Mouse (Mus musculus): ENCODE results near the gene Uap1.

The Uap1 gene

GRCm38 (mm10) chr1:170164053-170164614 is 10.6 kb downstream of the Uap1 start:
- DNase-seq, result no peak

DNA sequence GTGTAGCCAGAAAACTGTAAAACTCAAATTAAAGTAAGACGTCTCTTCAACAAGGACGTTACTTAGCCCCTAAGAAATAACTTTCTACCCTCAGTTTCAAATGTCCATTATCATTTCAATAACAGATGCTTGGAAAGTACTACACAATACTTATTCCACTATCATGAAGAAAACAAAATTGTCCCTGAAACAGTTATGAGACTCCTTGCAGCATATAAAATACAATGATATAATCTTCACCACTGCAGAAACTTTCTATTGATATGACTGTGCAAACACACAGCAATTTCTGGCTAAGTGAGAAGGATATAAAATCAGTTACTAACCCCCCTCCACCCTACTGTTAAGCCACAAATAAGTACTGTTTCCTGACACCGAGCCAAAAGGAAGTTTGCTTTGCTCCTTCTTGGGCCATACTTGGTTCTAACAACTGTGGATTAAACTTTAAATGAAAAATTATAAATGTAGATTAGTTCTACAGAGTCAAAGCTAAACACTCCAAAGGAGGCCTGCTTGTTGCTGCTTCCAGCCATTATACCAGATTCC is 11.3 kb downstream of the Uap1 start:
- DNase-seq, result no peak

GRCm38 (mm10) chr1:170161852-170162251 is 12.9 kb downstream of the Uap1 start:
- DNase-seq, result no peak

DNA sequence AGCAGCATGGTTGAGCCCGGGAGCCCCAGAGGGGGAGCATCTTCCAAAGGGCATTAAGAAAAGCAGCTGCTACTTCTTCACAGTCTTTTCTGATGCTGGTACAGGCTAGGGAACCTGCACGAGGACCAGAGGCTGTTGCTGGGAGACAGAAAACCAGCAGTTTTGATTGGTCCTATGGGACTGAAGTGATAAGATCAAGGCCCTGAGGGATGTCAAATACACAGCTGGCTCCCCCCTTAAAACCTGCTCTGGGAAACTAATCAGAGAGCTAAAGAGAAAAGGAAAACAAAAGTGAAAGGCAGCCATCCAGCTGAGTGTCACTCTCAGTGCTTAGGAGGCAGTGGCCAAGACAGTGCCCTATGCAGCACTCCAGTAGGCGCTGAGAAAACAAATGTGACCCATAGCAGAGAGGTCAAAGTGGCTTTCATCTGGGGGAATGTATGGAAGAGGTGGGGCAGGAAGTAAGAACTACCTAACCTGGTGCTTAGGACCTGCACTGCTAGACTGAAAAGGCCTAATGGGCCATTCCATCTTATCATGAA is 14.3 kb downstream of the Uap1 start:
- no peak for DNase-seq

GRCm38 (mm10) chr1:170159707-170160106 is 15.1 kb downstream of the Uap1 start:
- no peak for DNase-seq

- no peak for DNase-seq
Observed at GRCm38 (mm10) chr1:170155761-170156160, 19.0 kb downstream of the Uap1 start.

- no peak for DNase-seq
Observed at GRCm38 (mm10) chr1:170155298-170155697, 19.5 kb downstream of the Uap1 start.

GRCm38 (mm10) chr1:170153986-170154385 is 20.8 kb downstream of the Uap1 start:
- no peak for DNase-seq

DNA sequence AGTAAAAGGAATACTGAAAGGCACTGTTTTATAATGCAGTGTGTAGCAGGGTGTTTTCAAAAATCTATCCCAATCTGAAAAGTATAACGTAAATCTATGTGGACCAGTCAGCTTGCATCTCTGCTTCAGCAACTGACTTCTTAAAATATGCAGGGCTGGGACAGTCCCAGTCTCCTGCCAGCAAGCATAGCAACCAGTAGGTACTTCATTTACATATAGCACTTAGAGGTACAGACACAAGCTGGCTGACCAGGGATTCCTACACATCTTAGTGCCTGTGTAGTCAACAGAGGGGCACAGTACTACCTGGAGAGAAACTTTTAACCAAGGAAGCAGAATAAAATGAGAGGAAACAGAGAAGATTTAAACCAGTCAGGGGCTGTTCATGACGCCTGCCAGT is 22.2 kb downstream of the Uap1 start:
- DNase-seq, result no peak

DNA sequence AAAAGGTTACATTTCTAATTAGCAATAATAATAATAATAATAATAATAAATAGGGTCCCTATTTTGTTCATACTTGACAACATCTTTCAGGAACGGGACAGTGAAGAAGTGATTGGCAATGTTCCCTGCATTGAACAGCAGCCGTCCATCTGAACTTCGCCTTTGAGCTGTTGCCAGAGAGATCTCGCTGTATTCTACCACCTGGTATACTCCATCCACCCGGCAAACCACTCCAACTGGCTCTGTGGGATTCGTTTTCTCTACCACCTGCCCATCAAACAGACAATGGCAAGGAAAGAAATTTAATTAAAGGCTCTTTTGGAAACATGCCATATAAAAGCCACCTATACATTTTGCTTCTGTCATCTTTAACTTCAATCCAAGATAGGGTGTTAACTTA is 23.9 kb downstream of the Uap1 start:
- no peak for DNase-seq

GRCm38 (mm10) chr1:170149756-170150155 is 25.0 kb downstream of the Uap1 start:
- DNase-seq, result no peak

- DNase-seq, result no peak
Observed at GRCm38 (mm10) chr1:170148536-170148935, 26.2 kb downstream of the Uap1 start.

GRCm38 (mm10) chr1:170147651-170148448 is 26.9 kb downstream of the Uap1 start:
- peak; percentile 23 for DNase-seq

DNA sequence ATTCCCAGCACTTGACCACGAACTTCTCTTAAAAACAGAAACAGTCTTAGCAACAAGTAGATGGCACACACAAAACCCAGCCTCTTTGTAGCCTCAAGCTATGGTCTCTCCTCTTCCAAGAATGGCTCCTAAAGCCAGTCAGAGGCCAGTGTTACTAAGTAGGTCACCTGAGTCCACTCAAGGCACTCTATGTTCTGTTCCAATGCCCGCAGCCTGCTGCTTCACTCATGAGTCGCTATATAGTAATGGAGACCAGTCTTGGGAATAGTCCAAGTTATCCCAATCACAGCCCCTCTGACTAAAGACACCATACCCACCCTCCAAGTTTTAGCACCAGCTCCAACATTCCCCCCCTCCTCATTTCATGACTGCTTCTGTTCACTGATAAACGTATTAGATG is 29.2 kb downstream of the Uap1 start:
- no peak for DNase-seq

- no peak for DNase-seq
Observed at GRCm38 (mm10) chr1:170142256-170142871, 32.4 kb downstream of the Uap1 start.

DNA sequence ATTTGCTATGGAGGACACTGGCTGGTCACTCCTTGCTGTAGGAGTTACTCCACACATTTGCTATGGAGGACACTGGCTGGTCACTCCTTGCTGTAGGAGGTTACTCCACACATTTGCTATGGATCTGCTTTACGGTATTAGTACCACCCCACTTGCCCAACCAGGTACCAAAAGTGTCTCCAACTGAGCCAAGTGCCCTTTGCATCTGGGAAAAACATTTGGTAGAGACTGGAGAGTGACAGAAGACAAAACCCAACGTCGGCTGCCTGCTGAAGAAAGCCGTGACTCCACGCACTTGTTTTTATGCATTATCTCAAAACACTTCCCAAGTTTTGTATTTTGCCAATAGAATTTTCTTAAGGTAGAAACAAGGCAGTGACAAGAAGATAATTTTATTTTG is 33.1 kb downstream of the Uap1 start:
- DNase-seq, result no peak

DNA sequence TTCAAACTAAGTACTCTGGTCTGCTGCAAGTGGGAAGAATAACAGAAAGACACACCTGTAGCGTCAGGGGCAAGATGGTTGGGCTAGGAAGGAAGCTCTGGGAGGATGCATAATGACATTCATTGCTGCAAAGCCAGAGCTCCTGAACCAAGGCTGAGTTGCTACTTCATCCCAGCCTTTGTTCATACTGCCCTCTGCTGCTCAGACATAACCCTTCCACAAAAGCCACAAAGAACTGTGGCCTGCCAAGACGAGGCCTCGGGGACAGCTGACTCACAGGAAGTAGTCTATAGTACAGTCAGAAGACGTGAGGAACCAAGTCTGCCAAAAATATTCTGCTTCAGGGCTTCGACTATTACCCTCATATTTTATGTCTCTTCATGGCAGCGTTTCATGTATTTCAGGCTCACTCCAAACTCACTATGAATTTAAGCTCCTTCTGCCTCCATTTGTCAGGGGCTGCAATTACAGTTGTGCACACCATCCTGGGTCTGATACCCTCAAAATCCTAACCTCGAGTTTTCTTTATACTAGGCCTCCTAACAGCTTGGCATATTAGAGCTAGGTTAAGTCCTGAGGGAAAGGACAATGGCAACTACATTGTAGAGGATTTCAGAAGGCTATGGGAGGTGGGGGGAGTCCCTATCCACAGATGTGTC is 38.3 kb downstream of the Uap1 start:
- DNase-seq, result peak; percentile 58

GRCm38 (mm10) chr1:170134264-170134663 is 40.5 kb downstream of the Uap1 start:
- DNase-seq, result no peak

DNA sequence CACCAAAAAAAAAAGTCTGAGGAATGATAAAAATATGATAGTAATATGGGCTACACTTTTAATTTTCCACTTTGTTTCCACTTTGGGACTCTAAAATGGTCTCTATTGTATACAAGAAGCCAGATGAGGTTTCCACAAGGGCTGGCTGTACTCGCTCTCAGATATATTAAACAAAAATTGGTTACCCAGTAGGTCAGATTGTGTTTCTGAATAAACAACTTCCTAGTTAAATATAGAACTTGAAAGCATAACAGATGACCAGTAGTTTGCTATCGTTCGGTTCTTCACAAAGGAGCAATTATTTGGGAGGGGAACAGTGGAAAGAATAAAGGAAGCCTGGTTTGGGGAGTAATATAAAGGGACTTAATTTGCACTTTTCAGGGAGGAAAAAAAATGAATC is 43.8 kb downstream of the Uap1 start:
- DNase-seq, result no peak

- no peak for DNase-seq
Observed at GRCm38 (mm10) chr1:170124644-170125043, 50.1 kb downstream of the Uap1 start.

- DNase-seq, result no peak
Observed at GRCm38 (mm10) chr1:170113616-170114015, 61.1 kb downstream of the Uap1 start.

- DNase-seq, result no peak
Observed at GRCm38 (mm10) chr1:170112261-170112660, 62.5 kb downstream of the Uap1 start.

- DNase-seq, result no peak
Observed at GRCm38 (mm10) chr1:170111651-170112226, 63.0 kb downstream of the Uap1 start.

All from thymus, postnatal 4 days (tissue).